Mouse (Mus musculus) hindbrain, embryonic 11.5 days (tissue): Measurements from ENCODE around the gene Cpeb1. TPM values are rescaled to one million over a fixed set of nuclear protein-coding genes. Genes with fewer than 3 reads are reported as not detected.

ENCODE experiments used
- ATAC-seq: fragments of 200-750 bp; cut with Nextera tagmentation; 2 replicates; pipeline ENCODE4 v1.8.0; 2017; ENCODE audit warnings: mild to moderate bottlenecking, moderate TSS enrichment, moderate library complexity; ENCODE audit not compliant: low FRiP score
- DNase-seq: peaks from one replicate; pipeline ENCODE4 v3.0.0-alpha.2; 2015; ENCODE audit warnings: low spot score
- H3K27ac ChIP-seq: fragments of 300-500 bp; sonication (generic); 2 replicates; pipeline ENCODE4 v1.5.1; 2014; ENCODE audit warnings: mild to moderate bottlenecking, low read depth, low read length
- H3K27me3 ChIP-seq: fragments of 300-500 bp; sonication (generic); 2 replicates; pipeline ENCODE4 v1.6.1; 2014; ENCODE audit warnings: mild to moderate bottlenecking, low read length, moderate library complexity, mixed read lengths; ENCODE audit not compliant: control insufficient read depth, insufficient read depth
- H3K36me3 ChIP-seq: fragments of 300-500 bp; sonication (generic); 2 replicates; pipeline ENCODE4 v1.6.1; 2014; ENCODE audit warnings: mild to moderate bottlenecking, low read length, moderate library complexity, mixed read lengths; ENCODE audit not compliant: control insufficient read depth, insufficient read depth
- H3K4me1 ChIP-seq: fragments of 300-500 bp; sonication (generic); replicated peaks from 2 replicates; pipeline ENCODE4 v1.6.1; 2014; ENCODE audit warnings: low read length, mixed read lengths; ENCODE audit not compliant: control insufficient read depth, insufficient read depth
- H3K4me2 ChIP-seq: fragments of 300-500 bp; sonication (generic); replicated peaks from 2 replicates; pipeline ENCODE4 v1.6.1; 2014; ENCODE audit warnings: mild to moderate bottlenecking, low read depth, low read length
- H3K4me3 ChIP-seq: fragments of 300-500 bp; sonication (generic); 2 replicates; pipeline ENCODE4 v1.5.1; 2014; ENCODE audit warnings: low read depth, low read length
- H3K9ac ChIP-seq: fragments of 300-500 bp; sonication (generic); 2 replicates; pipeline ENCODE4 v1.6.1; 2014; ENCODE audit warnings: low read depth, low read length
- H3K9me3 ChIP-seq: fragments of 300-500 bp; sonication (generic); 2 replicates; pipeline ENCODE4 v1.6.1; 2016; ENCODE audit warnings: low read length; ENCODE audit not compliant: control insufficient read depth
- WGBS: fragments of 180-500 bp; shearing (Covaris S2); extraction: QIAGEN DNeasy Blood & Tissue Kit; methylation state at CpG from one replicate; pipeline ENCODE4 v1.1.7; 2014; 5-methylcytosine and 5-hydroxymethylcytosine counted together
- polyA plus RNA-seq: library from polyadenylated mRNA; unstranded; fragments of >200 nt; fragmentation: Nextera tagmentation; extraction: Ambion mirVana; gene quantifications from 2 replicates; pipeline ENCODE4 v1.2.1, GENCODE M21; 2014

Cpeb1 gene
- polyA plus RNA-seq, 1 experiment from 2014 or later, result 1.3 TPM

GRCm38 (mm10) chr7:81342356-81343094, 112.7 kb downstream of the Cpeb1 start:
- WGBS, result 78% methylated on average over 8 of the region's 8 CpGs

GRCm38 (mm10) chr7:81341563-81341962, 113.7 kb downstream of the Cpeb1 start:
- no peak overlapping the region for H3K4me2 ChIP-seq
- no peak overlapping the region for H3K27ac ChIP-seq
- 0 out of 2 replicates have a peak, but pooled peaks cover 6% of the 10 kb centered on the region for H3K36me3 ChIP-seq
- no peak overlapping the region for H3K4me3 ChIP-seq
- 50% methylated on average over 3 of the region's 3 CpGs for WGBS
- peak; percentile 45 for DNase-seq
- no peaks in the 10 kb centered on the region for H3K27me3 ChIP-seq
- no peak for ATAC-seq
- H3K9me3 ChIP-seq, result no peaks in the 10 kb centered on the region
- H3K4me1 ChIP-seq, result peaks cover 12% of the 10 kb centered on the region
- H3K9ac ChIP-seq, result no peak overlapping the region

More at GRCm38 (mm10) chr7:81342356-81343094, 112.7 kb downstream of the Cpeb1 start:
- H3K4me3 ChIP-seq, result peak overlapping the region; percentile 99
- DNase-seq, result no peak
- H3K36me3 ChIP-seq, result 0 out of 2 replicates have a peak, but pooled peaks cover 6% of the 10 kb centered on the region
- no peak overlapping the region for H3K27ac ChIP-seq
- no peak for ATAC-seq
- peak overlapping the region; percentile 83 for H3K4me2 ChIP-seq
- no peaks in the 10 kb centered on the region for H3K9me3 ChIP-seq
- H3K27me3 ChIP-seq, result no peaks in the 10 kb centered on the region
- H3K9ac ChIP-seq, result peak overlapping the region; percentile 99
- peaks cover 12% of the 10 kb centered on the region for H3K4me1 ChIP-seq

GRCm38 (mm10) chr7:81339783-81340182, 115.5 kb downstream of the Cpeb1 start:
- H3K4me1 ChIP-seq, result peaks cover 15% of the 10 kb centered on the region
- WGBS, result 83% methylated on average over 4 of the region's 4 CpGs
- H3K27me3 ChIP-seq, result no peaks in the 10 kb centered on the region
- ATAC-seq (no peak), DNase-seq (peak; percentile 77)
- H3K36me3 ChIP-seq, result 0 out of 2 replicates have a peak, but pooled peaks cover 6% of the 10 kb centered on the region
- no peak overlapping the region for H3K4me3 ChIP-seq
- no peaks in the 10 kb centered on the region for H3K9me3 ChIP-seq
- H3K4me2 ChIP-seq, result no peak overlapping the region
- H3K27ac ChIP-seq, result no peak overlapping the region
- no peak overlapping the region for H3K9ac ChIP-seq

DNA sequence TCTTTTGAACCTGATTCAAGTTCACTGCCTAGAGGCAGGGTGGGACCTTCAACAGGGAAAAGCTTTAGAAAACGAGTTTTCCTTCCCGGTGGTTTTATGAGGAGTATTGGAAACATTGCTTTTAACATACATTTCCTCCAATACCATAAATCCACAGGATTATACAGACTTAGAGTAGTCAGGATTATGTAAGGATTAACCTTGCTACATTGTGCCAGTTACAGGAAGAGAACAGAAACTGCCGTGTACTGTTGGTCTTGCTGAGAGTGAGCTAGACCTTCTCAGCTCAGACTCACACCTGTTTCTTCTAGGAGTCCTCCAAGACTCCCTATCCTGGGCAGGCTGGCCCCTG, 116.8 kb downstream of the Cpeb1 start:
- Histone ChIP-seq H3K36me3 (0 out of 2 replicates have a peak, but pooled peaks cover 6% of the 10 kb centered on the region), H3K9ac (no peak overlapping the region), H3K27me3 (no peaks in the 10 kb centered on the region), H3K27ac (no peak overlapping the region), H3K4me3 (no peak overlapping the region), H3K4me1 (peaks cover 12% of the 10 kb centered on the region), H3K4me2 (no peak overlapping the region), H3K9me3 (no peaks in the 10 kb centered on the region)
- WGBS, result 92% methylated on average over 3 of the region's 3 CpGs
- ATAC-seq (no peak), DNase-seq (no peak)

DNA sequence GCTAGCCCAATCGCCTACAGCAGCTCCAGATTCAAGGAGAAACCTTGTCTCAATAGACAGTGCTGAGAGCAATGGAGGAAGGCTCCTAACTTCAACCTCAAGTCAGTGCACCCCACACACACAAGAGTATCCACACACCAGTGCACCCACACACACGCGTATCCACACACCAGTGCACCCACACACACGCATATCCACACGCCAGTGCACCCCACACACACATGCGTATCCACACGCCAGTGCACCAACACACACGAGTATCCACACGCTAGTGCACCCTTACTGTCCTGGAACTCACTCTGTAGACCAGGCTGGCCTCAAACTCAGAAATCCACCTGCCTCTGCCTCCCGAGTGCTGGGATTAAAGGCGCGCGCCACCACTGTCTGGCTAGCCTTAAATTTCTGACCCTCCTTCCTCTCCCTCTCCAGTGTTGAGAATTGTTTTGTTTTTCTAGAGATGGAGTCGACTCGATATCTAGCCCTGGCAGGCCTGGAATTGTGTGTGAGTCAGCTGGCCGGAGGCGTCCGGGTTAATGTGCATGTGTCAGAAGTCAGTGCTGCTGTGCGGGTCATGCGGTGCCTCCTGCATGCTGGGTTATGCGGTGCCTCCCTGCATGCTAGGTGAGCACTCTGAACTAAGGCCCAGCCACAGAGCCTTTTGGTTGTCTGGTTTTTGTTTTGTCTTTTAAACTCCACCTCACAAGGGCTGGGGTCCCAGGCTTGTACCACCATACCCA, 117.3 kb downstream of the Cpeb1 start:
- Histone ChIP-seq H3K9ac (no peak overlapping the region), H3K36me3 (0 out of 2 replicates have a peak, but pooled peaks cover 5% of the 10 kb centered on the region), H3K9me3 (no peaks in the 10 kb centered on the region), H3K4me1 (peaks cover 7% of the 10 kb centered on the region), H3K4me2 (no peak overlapping the region), H3K4me3 (no peak overlapping the region), H3K27me3 (no peaks in the 10 kb centered on the region), H3K27ac (no peak overlapping the region)
- WGBS, result 93% methylated on average over 21 of the region's 21 CpGs
- ATAC-seq (no peak), DNase-seq (no peak)

DNA sequence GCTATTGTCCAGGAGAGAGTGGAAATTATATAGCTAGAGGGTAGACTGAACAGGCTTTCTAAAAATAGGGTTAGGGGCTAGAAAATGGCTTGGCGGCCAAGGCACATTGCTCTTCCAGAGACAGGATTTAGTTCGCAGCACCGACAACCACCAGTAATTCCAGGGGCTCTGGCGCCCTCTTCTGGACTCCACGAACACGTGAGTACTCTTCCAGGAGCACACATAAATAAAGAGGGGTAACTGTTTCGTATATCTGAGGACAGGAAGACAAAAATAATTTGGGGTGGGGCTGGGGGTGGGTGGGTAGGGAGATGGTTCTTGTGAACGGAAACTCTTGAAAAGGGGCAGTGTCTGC, 118.9 kb downstream of the Cpeb1 start:
- peak; percentile 84 for DNase-seq
- Histone ChIP-seq H3K9ac (peak overlapping the region; percentile 34; the same call in 1 of the 2 replicates), H3K4me2 (no peak overlapping the region), H3K9me3 (no peaks in the 10 kb centered on the region), H3K27me3 (no peaks in the 10 kb centered on the region), H3K36me3 (0 out of 2 replicates have a peak, but pooled peaks cover 3% of the 10 kb centered on the region), H3K4me1 (peaks cover 4% of the 10 kb centered on the region; the same call in 1 of the 2 replicates), H3K4me3 (no peak overlapping the region), H3K27ac (peak overlapping the region; percentile 71; the same call in 1 of the 2 replicates)
- 0 out of 2 replicates have a peak, but pooled peaks have one; percentile 33 for ATAC-seq
- WGBS, result 31% methylated on average over 8 of the region's 8 CpGs

GRCm38 (mm10) chr7:81335705-81336431, 119.4 kb downstream of the Cpeb1 start:
- H3K9me3 ChIP-seq, result no peaks in the 10 kb centered on the region
- peak overlapping the region; percentile 34; the same call in 1 of the 2 replicates for H3K9ac ChIP-seq
- WGBS, result 53% methylated on average over 18 of the region's 18 CpGs
- no peaks in the 10 kb centered on the region for H3K27me3 ChIP-seq
- 0 out of 2 replicates have a peak overlapping the region, but pooled peaks have one; percentile 14 for H3K4me2 ChIP-seq
- peak; percentile 40 for ATAC-seq
- DNase-seq, result peak; percentile 58
- peak overlapping the region; percentile 71 for H3K27ac ChIP-seq
- H3K4me3 ChIP-seq, result no peak overlapping the region
- 0 out of 2 replicates have a peak, but pooled peaks cover 3% of the 10 kb centered on the region for H3K36me3 ChIP-seq
- H3K4me1 ChIP-seq, result peaks cover 4% of the 10 kb centered on the region; the same call in 1 of the 2 replicates

DNA sequence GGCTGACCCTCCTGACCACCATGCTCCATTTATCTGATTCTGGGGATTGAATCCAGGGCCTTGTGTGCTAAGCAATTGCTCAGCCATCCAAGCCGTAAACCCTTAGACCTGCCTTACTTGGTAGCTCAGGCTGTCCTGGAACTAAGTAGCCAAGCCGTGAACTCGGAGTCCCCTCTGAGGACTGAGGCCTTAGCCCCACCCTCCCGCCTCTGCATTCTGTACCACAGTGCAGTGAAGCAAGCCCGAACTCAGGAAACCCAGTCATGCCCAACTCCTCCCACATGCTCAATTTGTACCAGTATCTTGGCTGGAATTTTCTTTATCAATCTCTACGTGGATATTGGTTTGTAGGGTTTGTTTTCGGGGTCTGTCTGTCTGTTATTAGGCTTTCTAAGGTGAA, 123.4 kb downstream of the Cpeb1 start:
- no peaks in the 10 kb centered on the region for H3K27me3 ChIP-seq
- H3K9ac ChIP-seq, result no peak overlapping the region
- 90% methylated on average over 7 of the region's 7 CpGs for WGBS
- DNase-seq (no peak), ATAC-seq (no peak)
- H3K36me3 ChIP-seq, result no peaks in the 10 kb centered on the region
- H3K27ac ChIP-seq, result no peak overlapping the region
- H3K4me3 ChIP-seq, result no peak overlapping the region
- no peak overlapping the region for H3K4me2 ChIP-seq
- no peaks in the 10 kb centered on the region for H3K9me3 ChIP-seq
- peaks cover 4% of the 10 kb centered on the region; the same call in 1 of the 2 replicates for H3K4me1 ChIP-seq
